Mouse (Mus musculus): ENCODE results near the gene Pald1.

The Pald1 gene

GRCm38 (mm10) chr10:61365902-61366301, 17.4 kb downstream of the Pald1 start:
- peak; percentile 55 for DNase-seq

DNA sequence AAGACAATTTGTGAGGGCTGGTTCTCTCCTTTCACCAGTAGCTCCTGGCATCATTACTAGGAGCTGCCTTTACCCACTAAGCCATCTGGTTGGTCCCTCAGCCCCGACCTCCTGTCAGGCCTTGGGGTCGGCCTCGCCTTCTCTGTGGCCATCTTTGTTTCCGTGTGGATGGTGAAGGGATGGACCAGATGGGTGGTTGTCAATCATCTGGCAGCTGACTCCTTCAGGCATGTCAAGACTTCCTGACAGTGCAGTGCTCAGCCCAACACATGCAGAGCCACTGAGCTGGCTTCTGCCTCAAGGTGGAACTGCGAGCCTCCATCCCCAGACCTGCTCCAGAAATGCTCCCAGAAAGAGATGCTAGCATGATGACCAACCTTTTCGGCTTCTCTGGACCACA, 18.9 kb downstream of the Pald1 start:
- DNase-seq, result no peak

GRCm38 (mm10) chr10:61362992-61363391, 20.3 kb downstream of the Pald1 start:
- peak; percentile 25 for DNase-seq

GRCm38 (mm10) chr10:61362483-61362882, 20.8 kb downstream of the Pald1 start:
- no peak for DNase-seq

DNA sequence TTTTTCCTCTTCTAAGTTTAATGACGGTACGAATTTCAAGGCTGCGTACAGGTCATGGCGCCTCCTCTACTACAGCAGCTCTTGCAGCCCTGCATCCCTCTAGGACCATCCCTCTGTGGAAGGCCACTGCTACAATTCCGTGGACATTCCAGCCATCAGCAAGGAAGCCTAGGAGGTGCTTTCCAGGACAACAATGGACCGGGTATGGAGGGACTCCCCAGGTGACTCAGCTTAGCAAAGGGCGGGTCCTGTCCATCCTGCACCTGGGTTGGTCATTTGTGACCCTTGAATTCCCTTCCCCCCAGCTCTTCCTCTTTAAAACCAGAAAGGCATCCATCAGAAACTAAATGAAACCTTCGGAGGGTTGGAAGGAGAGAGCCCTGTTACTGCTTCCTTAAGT, 22.7 kb downstream of the Pald1 start:
- DNase-seq, result no peak

DNA sequence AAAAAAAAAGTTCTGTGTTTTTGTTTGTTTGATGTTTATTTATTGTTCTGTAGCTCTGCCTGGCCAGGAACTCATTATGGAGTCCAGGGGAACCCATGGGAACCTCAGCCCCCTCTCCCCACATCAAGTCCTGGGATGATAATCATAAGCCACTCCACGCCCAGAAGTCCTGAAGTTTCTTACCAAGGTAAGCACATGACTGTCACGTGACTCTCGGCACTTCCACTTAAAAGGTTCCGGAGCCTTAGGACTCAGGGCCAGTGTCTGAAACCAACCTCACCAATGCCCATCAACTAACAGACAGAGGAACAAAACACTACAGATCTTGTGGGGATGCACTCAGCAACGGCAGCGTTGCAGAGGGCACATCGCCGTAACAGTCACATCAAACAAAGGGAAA, 23.9 kb downstream of the Pald1 start:
- DNase-seq, result no peak

DNA sequence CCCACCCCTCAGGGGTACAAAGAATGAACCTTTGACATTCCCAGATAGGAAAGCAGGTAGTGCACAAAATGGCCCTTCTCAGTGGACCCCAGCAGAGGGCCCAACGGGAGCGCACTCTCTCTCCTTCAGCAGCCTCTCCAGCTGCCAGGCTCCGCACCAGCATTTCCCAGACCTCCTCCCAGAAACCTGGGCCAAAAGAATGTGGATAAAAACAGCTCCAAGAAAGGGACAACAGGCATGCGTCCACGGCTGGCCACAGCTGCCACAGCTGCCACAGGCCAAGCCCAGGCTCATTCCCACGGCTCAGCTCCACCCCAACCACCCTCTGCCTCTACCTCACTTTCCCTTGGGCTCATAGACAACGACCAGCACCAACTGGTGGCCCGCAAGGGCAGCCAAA, 25.7 kb downstream of the Pald1 start:
- DNase-seq, result peak; percentile 41

DNA sequence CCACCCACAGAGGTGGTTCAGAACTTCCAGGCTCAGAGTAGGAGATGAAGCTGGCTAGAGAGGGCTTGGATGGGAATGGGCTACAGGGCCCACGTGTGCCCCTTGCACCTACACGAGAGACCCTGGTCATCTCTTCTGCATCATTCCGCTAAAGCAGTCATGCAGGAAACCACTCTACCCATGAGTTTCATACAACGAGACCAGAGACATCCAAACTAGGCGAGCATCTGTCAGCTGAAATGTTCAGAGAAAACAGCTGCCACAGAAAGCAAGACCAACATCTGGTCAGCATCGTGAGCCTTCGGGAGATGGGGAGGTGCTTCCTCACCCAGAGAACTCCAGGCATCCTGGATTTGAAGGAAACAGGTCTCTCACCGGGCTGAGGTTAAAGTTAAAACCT, 26.8 kb downstream of the Pald1 start:
- DNase-seq, result no peak

DNA sequence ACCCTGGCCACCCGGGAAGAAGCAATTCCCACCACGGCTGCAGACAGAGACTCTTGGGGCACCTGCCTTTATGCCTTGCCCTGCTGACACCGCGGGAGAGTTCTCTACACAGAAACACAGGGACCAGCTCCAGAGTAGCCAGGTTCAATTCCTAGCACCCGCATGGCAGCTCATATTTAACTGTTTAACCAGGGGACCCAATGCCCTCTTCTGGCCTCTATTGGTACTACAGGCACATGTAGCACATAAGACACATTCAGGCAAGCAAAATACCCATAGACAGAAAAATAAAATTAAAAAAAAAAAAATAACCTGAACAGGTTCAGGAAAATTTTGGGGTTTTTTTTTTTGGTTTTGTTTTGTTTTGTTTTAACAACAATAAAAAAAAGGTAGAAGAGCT, 27.2 kb downstream of the Pald1 start:
- DNase-seq, result peak; percentile 38

GRCm38 (mm10) chr10:61355611-61356010, 27.7 kb downstream of the Pald1 start:
- DNase-seq, result no peak

DNA sequence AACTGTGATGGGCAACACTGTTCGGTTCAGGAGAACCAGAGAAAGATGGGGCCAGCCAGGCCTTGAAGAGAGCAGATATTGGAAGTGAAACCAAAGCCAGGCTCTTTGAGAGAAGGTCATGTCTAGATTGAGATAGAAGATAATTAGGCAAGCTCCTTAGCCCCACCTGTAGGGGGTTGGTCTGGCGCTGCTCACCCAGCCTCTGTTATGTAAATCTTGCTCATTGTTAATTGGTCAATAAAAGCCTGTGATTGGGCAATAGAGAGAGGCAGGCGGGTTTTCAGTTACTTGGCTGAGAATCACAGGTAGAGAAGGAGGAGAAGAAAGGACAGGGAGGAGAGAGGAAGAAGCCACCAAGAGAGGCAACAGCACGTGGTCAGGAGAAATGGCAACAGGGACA, 32.1 kb downstream of the Pald1 start:
- DNase-seq, result no peak

- DNase-seq, result no peak
These were observed 37.0 kb downstream of the Pald1 start for GRCm38 (mm10) chr10:61346374-61346773.

DNA sequence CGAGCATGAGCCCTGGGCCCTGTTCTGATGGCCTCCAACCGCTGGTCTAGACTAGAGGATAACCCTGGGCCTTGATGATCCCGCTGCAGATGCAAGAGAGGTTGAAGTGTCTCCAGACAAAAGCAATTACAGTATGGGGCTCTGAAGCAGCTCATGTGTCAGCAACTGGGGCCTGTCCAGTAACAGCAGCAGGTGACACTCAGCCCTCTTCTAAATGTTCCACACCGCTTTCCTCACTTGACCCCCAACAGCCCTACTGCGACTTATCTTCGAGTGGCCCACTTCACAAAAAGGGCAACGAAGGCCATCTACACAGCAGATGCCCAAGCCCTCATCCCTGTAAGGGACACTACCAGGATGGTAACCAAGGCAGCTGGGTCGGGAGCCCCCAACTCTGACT, 38.2 kb downstream of the Pald1 start:
- no peak for DNase-seq

GRCm38 (mm10) chr10:61343950-61344349, 39.4 kb downstream of the Pald1 start:
- peak; percentile 82 for DNase-seq

DNA sequence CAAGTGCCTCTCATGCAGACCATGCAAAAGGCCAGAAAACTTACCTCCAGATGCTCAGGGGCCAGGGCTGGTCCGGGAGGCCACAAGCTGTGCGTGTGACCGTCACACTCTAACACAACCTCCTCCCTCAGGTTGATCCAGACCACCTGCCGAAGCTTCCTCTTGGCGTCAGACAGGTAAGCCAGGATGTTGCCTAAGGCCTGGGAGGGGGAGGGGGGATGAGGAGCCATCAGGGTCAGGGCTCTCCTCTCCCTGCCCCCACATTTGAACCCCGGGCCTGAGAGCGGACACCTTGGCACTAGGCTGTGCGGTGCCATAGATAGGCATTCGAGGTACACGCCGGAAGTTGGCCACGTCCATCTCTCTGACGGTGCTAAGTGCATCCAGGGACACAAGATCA, 40.6 kb downstream of the Pald1 start:
- no peak for DNase-seq

- peak; percentile 88 for DNase-seq
These were observed 41.8 kb downstream of the Pald1 start for GRCm38 (mm10) chr10:61341557-61341956.

GRCm38 (mm10) chr10:61341045-61341444, 42.3 kb downstream of the Pald1 start:
- no peak for DNase-seq

GRCm38 (mm10) chr10:61340247-61340646, 43.1 kb downstream of the Pald1 start:
- no peak for DNase-seq

- DNase-seq, result no peak
These were observed 44.1 kb downstream of the Pald1 start for GRCm38 (mm10) chr10:61339216-61339615.

DNA sequence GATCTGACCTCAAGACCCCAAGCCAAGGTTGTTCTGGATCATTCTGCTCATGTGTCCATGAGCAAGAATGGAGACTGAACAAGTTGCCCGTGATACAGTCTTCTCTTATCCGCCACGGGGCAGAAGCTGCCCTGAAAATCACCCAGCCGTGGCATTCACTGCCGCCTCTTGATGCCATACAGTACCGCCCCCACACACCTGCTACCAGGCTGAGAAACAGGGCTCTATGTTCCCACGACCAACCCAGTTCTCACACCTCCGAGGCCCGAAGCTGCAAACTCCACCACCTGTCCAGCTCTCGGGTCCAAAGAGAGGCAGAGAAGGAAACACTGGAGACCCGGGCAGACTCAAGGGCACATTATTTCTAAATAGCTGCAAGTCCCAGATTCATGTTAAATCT, 45.7 kb downstream of the Pald1 start:
- DNase-seq, result no peak

GRCm38 (mm10) chr10:61336592-61336991, 46.7 kb downstream of the Pald1 start:
- DNase-seq, result no peak

- peak; percentile 92 for DNase-seq
These were observed 47.2 kb downstream of the Pald1 start for GRCm38 (mm10) chr10:61336137-61336536.

GRCm38 (mm10) chr10:61334545-61334944, 48.8 kb downstream of the Pald1 start:
- no peak for DNase-seq

DNA sequence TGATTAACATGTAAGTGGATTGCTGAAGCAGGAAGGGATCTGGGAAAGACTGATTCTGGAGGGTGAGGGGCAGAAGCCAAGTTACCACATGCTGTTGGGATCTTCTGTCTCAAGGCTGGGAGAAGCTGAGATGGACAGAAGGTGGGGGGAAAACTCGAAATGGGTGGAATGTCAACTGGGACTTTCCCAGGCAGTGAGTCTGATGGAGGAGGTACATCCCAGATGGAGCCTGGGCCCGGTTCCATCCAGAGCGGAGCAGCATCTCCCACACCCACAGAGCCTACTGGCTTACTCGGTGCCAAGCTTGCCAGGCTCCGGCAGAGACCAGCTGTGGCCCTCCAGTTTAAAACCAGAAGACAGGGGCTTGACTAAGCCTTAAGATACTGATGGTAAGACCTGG, 52.3 kb downstream of the Pald1 start:
- DNase-seq, result peak; percentile 55

DNA sequence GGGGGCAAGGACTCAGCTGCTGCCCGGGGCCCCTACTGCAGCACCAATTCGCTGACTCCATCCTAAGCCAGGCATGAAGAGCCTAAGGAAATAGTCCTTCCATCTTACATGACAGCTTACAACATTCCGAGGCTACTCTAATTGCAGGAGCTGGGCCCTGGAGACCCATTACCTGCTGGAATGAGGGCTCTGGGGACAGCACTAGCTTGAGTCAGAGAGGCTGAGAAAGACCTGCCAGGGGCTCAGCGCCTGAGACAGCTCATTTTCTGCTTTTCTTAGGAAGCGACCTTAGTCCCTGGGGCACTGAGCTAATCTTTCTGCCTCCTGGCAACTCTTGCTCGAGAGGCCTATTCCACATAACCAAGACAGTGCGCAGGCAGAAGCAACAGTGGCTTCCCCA, 54.4 kb downstream of the Pald1 start:
- no peak for DNase-seq

DNA sequence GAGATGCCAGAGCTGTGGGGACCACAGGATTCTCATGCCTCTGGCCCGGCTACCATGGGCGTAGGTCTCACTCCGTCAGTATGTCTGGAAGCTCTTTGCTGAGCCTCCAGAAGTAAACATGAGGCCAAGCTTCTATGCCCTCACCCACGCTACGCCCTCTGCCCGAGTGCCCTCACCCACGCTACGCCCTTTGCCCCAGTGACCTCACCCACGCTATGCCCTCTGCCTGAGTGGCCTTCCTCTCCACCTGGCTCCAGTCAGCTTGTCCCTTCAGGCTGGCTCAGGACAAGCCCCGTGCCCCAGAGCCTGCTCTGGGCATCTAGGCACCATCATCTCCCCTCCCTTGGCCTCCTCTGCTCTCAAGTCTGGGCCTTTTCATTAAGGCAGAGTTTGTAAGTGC, 55.8 kb downstream of the Pald1 start:
- DNase-seq, result no peak

Data from kidney, postnatal 10 days (tissue).